Mouse (Mus musculus): Measurements from ENCODE around the gene Rbms1.
A peak's percentile ranks its signal among the peaks of the same experiment; 100 is the strongest.

The Rbms1 gene

DNA sequence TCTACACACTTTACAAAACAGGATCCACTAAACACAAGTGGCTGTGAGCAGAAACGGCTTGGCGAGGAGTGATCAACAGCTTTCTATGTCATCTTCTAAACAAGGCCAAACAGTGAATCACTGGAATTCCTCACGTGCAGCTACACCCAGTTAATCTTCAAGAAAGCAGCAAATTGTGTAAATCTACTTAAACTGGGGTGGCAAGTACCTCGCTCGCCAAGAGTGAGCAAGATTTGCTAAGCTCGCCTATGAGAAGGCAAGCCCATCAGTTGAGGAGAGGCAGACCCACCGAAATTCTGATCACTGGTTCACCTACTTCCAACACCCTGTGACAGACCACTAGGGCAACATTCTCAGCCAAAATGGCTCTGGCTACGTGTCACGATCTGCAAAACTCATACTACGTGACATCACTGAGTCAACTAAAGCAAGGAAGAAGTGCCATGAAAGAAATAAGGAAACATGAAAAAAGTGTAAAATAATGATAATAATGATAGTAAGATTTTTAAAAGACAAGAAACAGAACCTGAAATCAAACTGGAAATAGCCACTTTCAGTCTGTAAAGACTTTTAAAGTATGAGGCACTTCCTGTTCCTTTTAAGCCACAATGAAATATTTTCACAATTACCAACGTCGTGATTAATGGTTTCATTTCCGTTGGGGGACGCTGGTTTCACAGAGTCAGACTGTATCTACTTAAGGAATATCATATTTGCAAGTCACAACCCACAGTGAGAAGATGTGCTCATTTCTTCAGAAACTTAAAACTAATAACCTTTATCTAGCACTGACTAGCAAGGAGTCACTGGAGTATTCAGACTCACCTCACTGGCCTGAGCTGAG, 85.2 kb downstream of the Rbms1 start:
- DNase-seq, result no peak

DNA sequence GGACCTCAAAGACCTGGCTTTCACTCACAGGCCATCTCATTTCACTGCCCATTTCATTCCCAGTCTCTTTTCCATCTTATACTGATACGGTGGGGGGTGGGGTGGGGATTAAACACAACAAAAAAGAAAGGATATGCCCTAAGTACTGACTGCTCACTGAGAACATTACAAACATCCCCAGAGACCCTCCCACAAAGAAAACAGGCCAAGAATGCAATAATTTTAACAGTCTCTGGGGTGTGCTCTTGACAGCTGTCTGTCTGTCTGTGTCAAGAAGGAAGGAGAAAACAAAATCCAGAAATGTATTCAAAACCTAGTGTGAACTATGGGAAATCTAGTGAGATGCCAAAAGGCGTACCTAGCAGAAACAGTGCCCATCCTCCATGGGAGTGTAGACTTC, 86.1 kb downstream of the Rbms1 start:
- DNase-seq, result no peak

DNA sequence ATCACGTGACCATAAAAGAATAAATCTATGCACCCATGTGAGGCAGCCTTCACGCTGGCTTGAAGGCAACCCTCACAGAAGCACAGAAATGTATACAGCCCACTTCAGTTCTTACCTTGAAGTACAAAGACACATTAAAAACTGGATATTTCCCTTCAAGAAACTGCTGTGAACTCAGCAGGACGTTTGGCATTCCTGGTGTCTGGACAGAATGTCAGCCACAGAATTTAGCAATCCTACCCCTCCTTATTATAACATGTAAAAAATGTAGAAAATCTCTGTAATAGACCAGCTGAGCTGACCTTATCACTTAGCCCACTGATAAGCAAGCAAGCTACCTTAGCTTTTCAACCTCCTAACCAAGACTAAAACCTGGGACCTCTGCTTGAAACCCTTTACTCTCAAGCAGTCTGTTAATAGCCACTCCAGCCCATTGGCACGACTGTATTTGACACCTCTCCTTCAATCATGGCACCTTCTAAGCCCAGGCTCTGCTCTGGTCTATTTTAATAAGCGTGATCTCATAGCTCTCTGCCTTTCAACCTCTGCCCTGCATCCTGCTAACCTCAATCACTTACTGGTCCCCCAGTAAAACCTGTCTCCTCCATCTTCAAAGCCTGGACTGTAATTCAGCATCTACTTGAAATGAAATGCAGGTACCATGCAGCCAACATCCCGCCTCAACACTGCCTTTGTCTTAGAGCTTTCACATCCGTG, 90.7 kb downstream of the Rbms1 start:
- DNase-seq, result no peak

DNA sequence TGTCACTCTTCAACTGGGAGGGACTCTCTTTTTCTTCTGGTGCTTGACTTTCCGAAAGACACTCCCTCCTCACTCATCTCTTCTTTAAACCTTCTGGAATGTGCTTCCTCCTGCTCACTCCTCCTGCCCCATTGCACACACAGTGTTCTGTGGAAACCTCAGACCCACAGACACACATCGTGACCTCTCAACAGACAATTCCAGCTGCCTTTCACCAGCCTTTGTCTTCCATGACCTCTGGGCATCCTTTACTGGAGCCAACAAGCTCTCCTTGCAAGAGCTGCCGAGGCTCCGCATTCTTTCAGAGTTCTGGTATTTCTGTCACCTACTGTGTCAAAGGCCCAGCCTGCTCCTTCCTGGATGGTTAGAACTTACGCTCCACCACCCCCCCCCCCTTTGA, 92.0 kb downstream of the Rbms1 start:
- DNase-seq, result no peak

DNA sequence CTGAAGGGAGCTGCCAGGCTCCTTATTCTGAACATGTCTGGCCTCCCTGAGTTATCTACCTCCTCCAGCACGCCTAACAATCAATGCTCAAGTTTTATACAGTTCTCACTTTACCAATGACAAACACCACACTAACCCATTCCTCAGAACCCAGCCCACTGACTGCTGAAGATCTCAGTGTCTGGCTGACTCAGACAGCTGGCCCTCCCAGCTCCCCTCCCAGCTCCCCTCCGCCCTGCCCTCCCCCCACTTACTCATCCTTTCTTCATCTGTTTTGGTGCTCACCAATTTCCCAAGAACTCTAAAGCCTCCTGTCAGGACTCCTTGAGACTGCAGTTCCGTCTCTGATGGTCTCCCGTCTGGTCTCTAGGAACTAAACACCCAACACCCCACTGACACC, 92.5 kb downstream of the Rbms1 start:
- DNase-seq, result no peak

DNA sequence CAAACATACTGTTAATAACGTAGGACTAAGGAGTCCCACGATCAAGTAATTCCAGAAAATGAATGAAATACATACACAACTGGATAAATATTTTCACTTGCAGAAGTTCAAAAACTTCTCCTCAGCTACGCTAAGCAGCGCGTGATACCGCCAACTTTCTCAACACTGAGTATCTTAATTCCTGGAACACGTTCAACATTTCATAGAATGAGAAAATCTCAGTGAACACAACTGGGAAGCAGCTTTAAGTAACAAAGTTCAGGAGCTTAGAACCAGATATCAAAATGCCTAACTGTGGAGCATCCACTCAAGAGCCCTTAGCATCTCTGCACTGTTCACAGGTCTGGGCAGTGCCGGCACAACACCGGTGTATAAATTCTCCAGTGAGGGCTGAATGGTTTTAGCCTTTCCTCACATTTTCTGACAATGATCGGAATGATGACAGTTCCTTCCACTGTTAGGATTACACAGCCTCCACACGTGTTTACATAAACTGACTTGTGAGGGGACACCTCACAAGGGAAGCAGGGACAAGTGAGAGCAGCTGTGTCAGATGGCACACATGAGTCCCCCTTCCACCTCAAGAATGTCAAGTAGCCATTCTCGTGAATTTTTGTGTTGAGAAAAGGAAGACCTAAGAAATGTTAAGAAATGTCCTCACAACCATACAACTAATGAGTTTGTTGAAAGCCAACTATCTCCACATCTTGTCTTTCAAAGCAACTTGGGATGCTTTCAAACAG, 93.8 kb downstream of the Rbms1 start:
- no peak for DNase-seq

DNA sequence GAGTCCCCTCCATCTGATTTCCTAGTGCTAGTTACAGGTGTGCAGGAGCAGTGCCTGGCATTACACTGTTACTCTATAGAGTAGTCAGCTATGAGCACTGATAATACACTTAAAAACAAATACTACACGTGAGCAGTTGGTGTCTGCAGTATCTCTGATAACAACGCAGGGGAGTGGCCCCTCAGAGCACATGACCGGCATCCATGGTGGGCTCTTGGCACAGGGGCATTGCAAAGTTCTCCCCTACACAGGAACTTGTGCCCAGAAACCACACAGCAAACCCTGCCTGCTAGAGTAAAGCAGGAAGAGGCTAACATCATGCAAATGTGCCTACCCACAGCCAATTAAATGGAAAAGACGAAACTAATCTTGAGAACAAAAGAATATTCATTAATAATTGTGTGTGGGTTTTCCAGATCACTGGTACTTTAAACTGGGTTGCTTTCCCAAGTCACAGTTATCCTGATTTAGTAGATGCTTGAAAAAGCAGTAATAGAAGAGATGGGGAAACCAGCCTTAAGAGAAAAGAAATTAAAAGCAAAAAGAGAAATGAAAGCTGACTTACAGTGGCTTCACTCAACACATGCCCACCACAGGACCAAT, 94.8 kb downstream of the Rbms1 start:
- no peak for DNase-seq

DNA sequence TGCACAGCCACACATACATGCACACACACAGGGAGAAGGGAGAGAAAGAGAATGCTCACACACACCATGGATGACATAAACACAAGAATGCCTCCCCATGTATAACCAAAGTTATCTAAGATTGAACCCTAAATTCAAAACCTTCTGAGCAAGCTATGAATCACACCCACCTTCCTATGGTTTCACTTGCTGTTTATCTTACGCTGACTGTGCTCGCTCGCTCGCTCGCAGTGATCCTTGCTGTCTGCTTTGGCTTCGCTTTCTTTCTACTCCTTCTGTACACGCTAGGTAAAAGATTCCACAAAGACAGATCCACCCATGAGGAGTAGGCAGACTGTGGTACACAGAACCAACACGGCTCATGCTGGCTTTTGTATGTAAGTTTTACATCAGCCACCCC, 95.7 kb downstream of the Rbms1 start:
- no peak for DNase-seq

DNA sequence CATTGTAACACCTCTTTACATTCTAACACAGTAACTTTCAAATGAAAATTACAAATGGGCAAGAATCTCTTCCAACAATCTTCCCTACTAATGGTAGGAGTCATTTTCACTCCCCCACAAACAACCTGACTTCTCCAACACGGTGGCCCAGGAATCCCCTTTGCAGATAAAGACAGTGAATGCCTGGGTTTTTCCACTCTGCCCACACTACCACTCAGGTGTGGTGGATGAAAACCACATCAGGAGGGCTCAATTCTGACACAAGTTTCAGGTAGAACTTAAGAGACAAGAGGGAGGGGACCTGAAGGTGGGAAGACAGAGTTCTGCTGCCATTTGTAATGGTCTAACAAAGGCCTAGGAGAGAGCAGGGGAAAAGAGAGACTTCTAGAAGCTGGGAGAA, 97.1 kb downstream of the Rbms1 start:
- DNase-seq, result no peak

DNA sequence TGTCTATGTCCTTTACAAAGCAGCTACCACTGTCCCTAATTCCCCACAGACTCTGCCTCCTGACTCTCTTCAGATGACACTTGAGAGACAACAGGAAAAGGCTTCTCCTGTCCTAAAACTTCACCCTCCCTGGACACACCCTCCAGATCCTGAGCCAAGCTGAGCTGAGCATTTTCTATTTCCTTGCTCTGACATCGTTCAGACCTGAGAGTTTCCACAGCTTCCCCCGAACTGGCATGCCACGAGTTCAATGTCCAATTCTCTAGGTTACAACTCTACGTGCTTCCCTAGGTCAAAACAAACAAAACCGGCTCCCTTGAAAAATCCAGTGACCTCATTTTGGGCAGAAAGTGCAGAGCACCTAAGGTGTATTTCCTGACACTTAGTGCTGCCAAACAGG, 98.0 kb downstream of the Rbms1 start:
- DNase-seq, result no peak

DNA sequence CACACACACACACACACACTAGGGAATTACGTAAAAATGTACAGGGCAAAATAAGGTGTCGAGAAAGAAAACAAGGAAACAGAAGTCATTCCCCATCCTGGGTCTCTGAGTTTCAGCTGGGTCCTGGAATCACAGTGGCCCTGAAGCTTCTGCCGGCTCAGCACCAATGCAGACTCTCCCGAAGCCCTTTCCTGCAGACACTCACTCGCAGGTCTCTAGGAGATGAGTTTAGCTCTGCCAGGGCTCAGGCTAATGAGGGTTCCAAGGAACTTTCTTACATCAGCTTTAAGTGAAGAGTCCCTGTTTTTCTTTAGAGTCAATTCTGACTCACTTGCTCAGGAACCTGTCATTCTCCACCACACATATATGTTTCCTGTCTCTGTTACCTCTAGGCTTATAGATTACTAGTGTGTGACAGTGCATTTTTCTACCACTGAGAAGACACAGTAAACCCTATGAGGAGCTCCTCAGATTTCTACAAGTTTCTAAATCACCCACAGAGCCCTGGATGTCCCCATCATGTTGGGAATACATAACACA, 98.7 kb downstream of the Rbms1 start:
- no peak for DNase-seq

DNA sequence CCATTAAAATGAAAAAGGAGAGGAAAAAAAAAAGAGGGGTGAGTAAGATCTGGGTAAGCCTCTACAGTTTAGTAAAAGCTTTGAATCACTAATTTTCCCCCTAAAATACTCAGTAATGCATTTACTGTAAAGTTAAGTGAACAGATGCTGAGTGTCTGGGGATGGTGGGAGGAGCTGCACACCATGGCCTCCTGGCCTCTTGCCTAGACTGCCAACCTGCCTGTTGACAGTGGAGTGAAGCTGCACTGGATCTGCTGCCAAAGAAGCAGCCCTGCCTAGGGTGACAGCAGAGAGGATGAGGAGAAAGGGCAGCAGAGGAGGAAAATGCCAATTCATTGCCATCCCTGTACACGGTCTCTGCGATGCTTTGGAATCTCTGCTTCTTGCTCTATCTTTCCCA, 99.2 kb downstream of the Rbms1 start:
- DNase-seq, result peak; percentile 33

DNA sequence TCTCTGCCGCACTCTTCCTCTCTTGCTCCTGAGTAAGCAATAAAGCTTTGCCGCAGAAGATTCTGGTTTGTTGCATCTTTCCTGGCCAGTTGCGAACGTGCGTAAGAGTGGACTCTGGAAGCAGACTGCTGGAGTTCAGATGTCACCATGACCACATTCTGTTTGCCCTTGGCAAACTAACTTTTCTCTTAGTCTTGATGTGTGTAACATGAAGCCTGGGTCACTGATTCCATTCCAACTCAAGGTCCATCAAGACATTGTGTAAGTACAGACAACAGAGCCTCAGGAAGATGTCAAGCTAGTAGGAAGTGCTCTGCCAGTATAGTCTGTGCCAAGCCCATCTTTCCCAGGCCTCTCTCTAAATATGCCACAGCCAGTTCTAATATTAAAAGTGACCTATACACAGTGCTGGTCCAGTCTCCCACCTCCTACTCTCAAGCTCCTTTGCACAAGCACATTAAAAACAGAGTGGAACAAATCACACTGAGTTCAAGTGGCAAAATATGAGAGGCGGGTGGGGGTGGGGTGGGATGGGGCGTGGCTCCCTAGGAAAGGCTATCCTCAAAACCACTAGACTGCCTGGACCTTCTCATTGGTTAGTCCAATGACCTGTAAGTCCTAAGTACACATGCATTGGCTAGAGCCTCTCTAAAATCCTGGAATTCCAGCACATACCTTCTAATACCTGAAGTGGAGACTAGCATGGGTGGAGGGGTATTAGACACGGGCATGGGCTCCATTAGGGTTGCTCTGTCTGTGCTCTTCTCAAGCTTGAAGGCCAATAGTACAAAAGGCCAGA, 99.9 kb downstream of the Rbms1 start:
- no peak for DNase-seq

DNA sequence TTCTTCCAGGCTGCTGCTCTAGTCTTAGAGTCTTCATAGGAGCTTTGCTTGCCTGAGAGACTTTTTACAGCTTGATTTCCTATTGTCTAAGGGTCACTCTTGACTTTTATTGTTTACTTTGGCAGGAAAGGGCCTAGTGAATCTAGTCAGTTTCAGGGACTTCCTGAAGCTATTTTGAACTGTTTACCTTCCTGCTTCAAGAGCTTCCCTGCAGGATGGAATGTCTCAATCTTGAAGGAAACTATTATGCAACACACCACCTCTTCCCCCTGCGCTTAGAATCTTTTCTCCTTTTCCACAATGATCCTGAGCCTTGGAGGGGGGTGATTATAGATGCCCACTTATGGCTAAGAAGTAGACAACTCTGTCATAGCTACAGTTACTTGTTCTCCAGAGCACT, 104.9 kb downstream of the Rbms1 start:
- DNase-seq, result no peak

DNA sequence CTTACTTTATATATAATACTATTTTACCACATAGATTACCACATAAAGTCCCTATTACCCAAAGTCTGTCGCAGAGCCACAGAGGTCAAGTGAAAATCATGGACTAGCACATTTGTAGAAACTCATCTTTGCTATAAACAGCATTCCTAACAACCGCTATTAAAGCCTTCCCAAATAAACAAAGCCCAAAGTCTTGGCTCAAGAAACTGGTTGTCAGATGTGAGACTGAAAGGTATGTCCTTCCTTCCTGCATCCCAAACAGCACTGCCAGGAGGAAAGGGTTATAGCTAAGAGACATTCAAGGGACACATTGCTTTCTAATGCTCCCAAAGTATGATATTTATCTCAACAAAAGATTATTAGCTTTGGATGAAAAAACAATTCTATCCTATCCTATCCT, 106.9 kb downstream of the Rbms1 start:
- no peak for DNase-seq

DNA sequence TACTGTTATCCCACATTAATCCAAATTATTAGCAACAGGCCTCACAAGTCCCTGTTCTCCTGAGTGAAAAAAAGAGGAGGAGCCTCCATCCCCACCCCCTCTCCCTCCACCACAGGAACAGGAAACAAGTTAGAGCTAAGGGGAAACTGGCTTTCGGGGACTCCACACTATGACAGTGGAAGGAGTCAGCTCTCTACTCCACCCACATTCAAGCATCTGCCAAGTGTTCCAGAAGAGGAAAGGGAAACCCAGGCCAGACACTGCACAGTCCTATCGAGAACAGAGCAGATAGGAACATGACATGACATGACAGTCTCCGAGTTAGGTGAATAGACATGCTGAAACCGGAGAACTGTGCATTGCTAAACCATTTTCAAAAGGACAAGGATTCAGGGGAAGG, 108.0 kb downstream of the Rbms1 start:
- DNase-seq, result no peak

DNA sequence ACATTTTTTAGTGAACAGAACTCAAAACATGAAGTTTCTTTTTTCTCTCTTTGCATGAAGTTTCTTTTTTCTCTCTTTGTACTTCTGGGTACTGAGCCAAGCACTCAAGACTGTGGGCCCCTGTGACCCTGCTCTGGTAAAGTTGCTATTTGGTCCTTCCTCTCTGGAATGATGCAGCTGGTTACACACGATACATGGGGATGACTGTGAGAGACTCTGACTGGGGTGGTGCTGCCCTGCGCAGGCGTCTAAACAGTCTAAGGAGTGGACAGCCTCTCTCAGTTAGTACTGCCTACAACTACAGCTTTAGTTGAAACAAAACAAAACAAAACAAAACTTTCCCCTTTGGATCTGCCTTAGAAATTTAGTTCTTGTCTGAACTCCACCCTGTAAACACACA, 111.1 kb downstream of the Rbms1 start:
- DNase-seq, result no peak

DNA sequence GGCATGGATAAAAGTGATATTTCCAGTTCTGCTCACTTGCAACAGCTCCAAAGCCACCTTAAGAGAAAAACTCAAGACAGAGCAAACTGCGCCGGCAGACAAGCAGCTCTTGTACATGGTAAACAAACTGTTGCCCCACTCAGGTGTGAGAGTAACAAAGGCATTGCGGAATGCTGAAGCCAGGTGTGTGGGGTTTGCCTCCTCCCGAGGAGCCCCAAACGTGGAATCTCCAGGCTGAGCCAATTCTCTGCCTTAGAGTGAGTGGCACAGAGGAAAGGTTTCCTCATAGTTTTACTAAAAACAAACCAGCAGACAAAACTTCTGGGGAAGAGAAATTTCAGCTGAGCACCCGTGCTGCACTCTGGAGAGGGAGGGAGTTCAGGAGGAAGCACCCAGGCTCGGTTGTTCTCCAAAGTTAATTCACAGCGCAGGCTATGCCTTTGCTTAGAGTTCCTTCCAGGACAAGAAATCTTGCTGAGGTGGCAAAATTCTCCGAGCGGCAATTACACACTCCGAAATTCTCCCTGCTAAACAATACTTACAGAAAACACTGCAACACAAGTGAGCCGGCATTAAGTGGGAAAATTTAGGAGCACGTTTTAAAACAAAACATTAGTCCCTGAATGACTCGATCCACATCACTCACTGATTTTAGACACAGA, 111.8 kb downstream of the Rbms1 start:
- DNase-seq, result no peak

DNA sequence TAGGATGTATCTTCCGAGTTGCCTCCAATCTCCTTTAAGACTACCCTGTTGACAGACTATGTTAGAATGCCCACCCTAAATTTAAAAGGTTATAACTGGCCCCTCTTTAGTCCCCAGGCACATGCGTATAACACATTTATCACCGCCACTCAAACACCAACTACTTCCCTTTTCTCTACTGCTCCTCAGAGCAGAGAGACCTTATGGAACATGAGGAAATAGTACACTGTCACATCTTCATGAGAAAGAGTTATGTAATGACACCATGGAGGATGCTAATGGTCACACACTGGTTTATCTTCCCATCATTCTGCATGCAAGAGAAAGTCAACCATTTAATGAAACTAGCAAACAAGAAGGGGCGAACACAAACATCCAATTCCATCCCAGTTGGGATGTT, 114.5 kb downstream of the Rbms1 start:
- no peak for DNase-seq

DNA sequence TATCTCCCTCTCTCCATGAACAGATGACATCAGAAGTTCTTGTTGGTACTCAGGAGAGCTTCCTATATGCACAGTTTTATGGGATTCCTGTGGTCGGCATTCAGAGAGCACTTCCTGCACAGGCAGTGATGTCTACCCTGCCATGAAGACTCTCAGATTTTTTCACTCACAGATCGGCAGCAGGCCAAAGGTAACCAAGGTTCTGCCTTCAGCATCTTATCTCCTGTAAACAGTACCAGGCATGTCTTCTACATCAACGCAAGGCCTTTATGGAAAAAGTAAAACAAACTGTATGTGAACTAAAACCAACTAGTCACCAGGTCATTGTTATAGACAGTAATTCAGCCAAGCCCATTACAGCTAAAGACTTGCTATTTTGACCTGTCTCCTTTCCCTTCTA, 115.0 kb downstream of the Rbms1 start:
- no peak for DNase-seq

DNA sequence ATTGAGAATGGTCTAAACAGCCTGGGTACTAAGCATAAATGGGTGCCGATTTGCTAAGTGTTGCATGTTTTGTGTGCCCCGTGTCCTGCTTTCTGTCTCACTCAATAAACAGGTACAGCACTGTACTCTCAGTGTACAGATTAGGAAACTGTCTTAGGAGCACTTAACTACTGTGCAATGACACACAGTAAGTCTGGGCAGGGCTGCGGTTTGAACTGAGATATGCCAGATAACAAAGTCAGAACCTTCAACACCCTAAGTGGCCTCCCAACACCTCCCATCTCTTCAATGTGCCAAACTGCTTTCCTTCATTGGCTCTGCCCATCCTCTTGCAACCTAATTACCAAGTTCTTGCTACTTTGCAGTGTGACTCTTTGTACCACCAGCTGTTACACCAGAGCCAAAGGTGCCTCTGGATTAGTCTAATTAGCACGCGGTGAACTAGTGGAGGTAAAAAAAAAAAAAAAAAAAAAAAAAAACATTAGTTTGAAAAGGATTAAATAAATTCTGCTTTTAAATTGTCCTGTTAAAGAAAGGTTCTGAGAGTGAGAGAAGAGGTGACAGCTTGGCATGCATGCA, 117.6 kb downstream of the Rbms1 start:
- no peak for DNase-seq

Measured in right cerebral cortex, postnatal 25 days (tissue).